ENCODE assay signal across 9 mouse cellular contexts in the genomic region with DNA sequence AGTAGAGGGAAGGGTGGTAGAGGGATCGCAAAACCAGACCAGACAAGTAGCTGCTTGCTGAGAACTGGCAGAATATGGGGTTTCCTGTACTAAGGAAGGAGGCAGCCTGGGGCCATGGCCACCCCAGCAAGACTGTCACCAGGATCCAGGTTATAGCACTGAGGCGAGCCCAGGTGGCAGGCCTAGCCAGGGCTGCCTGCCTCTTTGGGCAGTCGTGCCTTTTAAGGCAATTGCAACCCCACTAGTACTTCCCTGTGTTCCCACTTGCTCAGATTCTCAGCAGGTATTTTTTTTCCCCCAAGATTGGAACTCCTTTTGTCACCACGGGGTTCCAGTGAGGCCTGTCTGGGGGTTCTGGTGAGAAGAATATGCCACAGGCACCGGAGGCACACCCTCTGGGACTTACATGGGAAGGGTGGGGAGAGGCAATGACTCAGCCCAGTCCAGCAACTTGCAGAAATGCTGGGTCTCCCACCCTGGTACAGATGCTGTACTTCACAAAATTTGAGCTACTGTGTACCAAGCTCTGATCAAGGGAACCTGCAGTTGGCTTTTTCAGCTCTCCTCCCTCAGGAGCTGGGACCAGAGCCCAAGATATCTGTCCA. TPM values are rescaled to one million over a fixed set of nuclear protein-coding genes. Genes with fewer than 3 reads are reported as not detected.
A peak's percentile ranks its signal among the peaks of the same experiment; 100 is the strongest.
DNase-seq lines count a peak whose midpoint lies in the region; ATAC-seq lines count a peak whose summit lies in the region.
"Had no signal": no experiment of that assay in that cellular context is flagged by ENCODE, and none has a peak within 500 bp of the region (broad histone marks: within the 10 kb centered on the region; RNA-seq: fewer than 3 reads in every experiment).

No protein-coding gene starts in this region.

- no peak for DNase-seq in kidney, adult 18-20 months
- DNase-seq in ZHBTc4 (ENCODE audit: low read depth, low spot score) (peak; percentile 94), adipocyte (ENCODE audit: low spot score) (no peak)
- no peak for DNase-seq in natural killer cell, adult 2 months (ENCODE audit: low spot score in 2 of 2)
- DNase-seq: adrenal gland, postnatal 25 days; thymus, postnatal 4 days had no signal

- no peak overlapping the region for H3K4me3 ChIP-seq in kidney, embryonic 16.5 days (ENCODE audit: low read length)
- no peak overlapping the region for H3K4me3 ChIP-seq in forebrain, embryonic 15.5 days
- no peak overlapping the region for H3K4me3 ChIP-seq in midbrain, embryonic 16.5 days (ENCODE audit: low read depth, low read length)

- H3K36me3 ChIP-seq in kidney, embryonic 16.5 days (ENCODE audit: insufficient read depth, low read length) = peaks cover 46% of the 10 kb centered on the region
- H3K36me3 ChIP-seq in forebrain, embryonic 15.5 days = peaks cover 39% of the 10 kb centered on the region
- H3K36me3 ChIP-seq in midbrain, embryonic 16.5 days (ENCODE audit: control insufficient read depth, insufficient read depth, low read length) = peaks cover 30% of the 10 kb centered on the region

- ATAC-seq in kidney, embryonic 16.5 days (ENCODE audit: low FRiP score, low TSS enrichment) = peak; percentile 29; the same call in 1 of the 2 replicates
- ATAC-seq in forebrain, embryonic 15.5 days (replicated peaks) = no peak
- ATAC-seq in midbrain, embryonic 16.5 days = no peak

- H3K4me2 ChIP-seq in kidney, embryonic 16.5 days (replicated peaks; ENCODE audit: low read depth, low read length) = no peak overlapping the region
- H3K4me2 ChIP-seq in forebrain, embryonic 15.5 days (replicated peaks) = no peak overlapping the region
- no peak overlapping the region for H3K4me2 ChIP-seq in midbrain, embryonic 16.5 days (ENCODE audit: low read length)

- WGBS in kidney, embryonic 16.5 days = 34% methylated on average over 5 of the region's 5 CpGs
- 40% methylated on average over 5 of the region's 5 CpGs for WGBS in forebrain, embryonic 15.5 days
- WGBS in midbrain, embryonic 16.5 days = 33% methylated on average over 5 of the region's 5 CpGs

- no peaks in the 10 kb centered on the region for H3K9me3 ChIP-seq in kidney, embryonic 16.5 days (ENCODE audit: low read length)
- no peaks in the 10 kb centered on the region for H3K9me3 ChIP-seq in forebrain, embryonic 15.5 days
- no peaks in the 10 kb centered on the region for H3K9me3 ChIP-seq in midbrain, embryonic 16.5 days (replicated peaks; ENCODE audit: control insufficient read depth, low read length, poor library complexity, severe bottlenecking)

- peak overlapping the region; percentile 61; the same call in 1 of the 2 replicates for H3K27ac ChIP-seq in kidney, embryonic 16.5 days (ENCODE audit: low read length)
- peak overlapping the region; percentile 8; the same call in 1 of the 2 replicates for H3K27ac ChIP-seq in forebrain, embryonic 15.5 days (replicated peaks)
- no peak overlapping the region for H3K27ac ChIP-seq in midbrain, embryonic 16.5 days (ENCODE audit: low read length)

- 0 out of 2 replicates have a peak overlapping the region, but pooled peaks have one; percentile 16 for H3K9ac ChIP-seq in kidney, embryonic 16.5 days (replicated peaks; ENCODE audit: low read length)
- no peak overlapping the region for H3K9ac ChIP-seq in forebrain, embryonic 15.5 days (replicated peaks)
- 0 out of 2 replicates have a peak overlapping the region, but pooled peaks have one; percentile 14 for H3K9ac ChIP-seq in midbrain, embryonic 16.5 days (ENCODE audit: low read depth, low read length)

- no peaks in the 10 kb centered on the region for H3K27me3 ChIP-seq in kidney, embryonic 16.5 days (ENCODE audit: insufficient read depth, low read length)
- H3K27me3 ChIP-seq in forebrain, embryonic 15.5 days = no peaks in the 10 kb centered on the region
- H3K27me3 ChIP-seq in midbrain, embryonic 16.5 days (ENCODE audit: control insufficient read depth, insufficient read depth, low read depth, low read length) = no peaks in the 10 kb centered on the region

- H3K4me1 ChIP-seq in kidney, embryonic 16.5 days (ENCODE audit: insufficient read depth, low read length) = peaks cover 23% of the 10 kb centered on the region
- peaks cover 8% of the 10 kb centered on the region for H3K4me1 ChIP-seq in forebrain, embryonic 15.5 days
- peaks cover 3% of the 10 kb centered on the region for H3K4me1 ChIP-seq in midbrain, embryonic 16.5 days (ENCODE audit: control insufficient read depth, insufficient read depth, low read length)

RNA-seq across cellular contexts. Expression of a gene that starts 15.3 kb away (rescaled TPM):
- polyA plus RNA-seq in kidney, embryonic 16.5 days (2015; fragmentation: Nextera tagmentation; extraction: Ambion mirVana) = 14.3 and 16.0 TPM in 2 replicates
- 40.1 and 44.5 TPM in 2 replicates for polyA plus RNA-seq in forebrain, embryonic 15.5 days (2015; fragmentation: Nextera tagmentation; extraction: Ambion mirVana)
- polyA plus RNA-seq in midbrain, embryonic 16.5 days (2015; fragmentation: Nextera tagmentation; extraction: Ambion mirVana) = 66.2 and 83.9 TPM in 2 replicates

RNA-seq across cellular contexts. Expression of a gene that starts 15.8 kb away (rescaled TPM):
- polyA plus RNA-seq in kidney, embryonic 16.5 days (2015; fragmentation: Nextera tagmentation; extraction: Ambion mirVana) = 981 and 1,131 TPM in 2 replicates
- polyA plus RNA-seq in forebrain, embryonic 15.5 days (2015; fragmentation: Nextera tagmentation; extraction: Ambion mirVana) = 641 and 670 TPM in 2 replicates
- polyA plus RNA-seq in midbrain, embryonic 16.5 days (2015; fragmentation: Nextera tagmentation; extraction: Ambion mirVana) = 524 and 548 TPM in 2 replicates

RNA-seq across cellular contexts. Expression of a gene that starts 57.1 kb away (rescaled TPM):
- 44.1 and 44.7 TPM in 2 replicates for polyA plus RNA-seq in kidney, embryonic 16.5 days (2015; fragmentation: Nextera tagmentation; extraction: Ambion mirVana)
- 41.1 and 45.0 TPM in 2 replicates for polyA plus RNA-seq in forebrain, embryonic 15.5 days (2015; fragmentation: Nextera tagmentation; extraction: Ambion mirVana)
- polyA plus RNA-seq in midbrain, embryonic 16.5 days (2015; fragmentation: Nextera tagmentation; extraction: Ambion mirVana) = 35.9 and 38.3 TPM in 2 replicates
